Mouse (Mus musculus): Measurements from ENCODE around the gene Actn4.

DNA sequence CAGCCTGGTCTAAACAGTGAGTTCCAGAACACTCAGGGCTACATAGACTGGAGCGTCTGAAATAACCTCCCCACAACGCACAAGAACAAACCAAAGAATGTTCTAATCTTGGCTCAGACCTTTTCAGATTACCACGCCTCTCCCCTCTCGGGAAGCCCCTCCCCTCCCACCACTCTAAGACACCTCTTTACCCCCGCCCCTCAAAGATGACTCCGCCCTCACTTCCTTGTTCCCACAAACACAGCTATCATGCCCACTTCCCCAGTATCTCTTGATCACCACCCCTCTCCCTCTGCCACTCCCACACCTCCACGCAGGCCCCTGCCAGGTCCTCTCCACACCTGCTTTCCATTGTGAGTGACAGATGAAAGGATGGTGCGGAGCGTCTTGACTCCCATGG lies 46.6 kb upstream of the Actn4 start:
- TF ChIP-seq HCFC1 (IDR thresholded peaks at IDR 0.05; ENCODE audit: borderline replicate concordance, insufficient read depth, low read length) (no peak), CHD2 (IDR thresholded peaks at IDR 0.05; ENCODE audit: low read depth, low read length) (no peak), ZC3H11A (IDR thresholded peaks at IDR 0.05; ENCODE audit: borderline replicate concordance, low read depth, low read length) (no peak)
